Mouse (Mus musculus): ENCODE data around the gene Ehbp1.

Gene Ehbp1

DNA sequence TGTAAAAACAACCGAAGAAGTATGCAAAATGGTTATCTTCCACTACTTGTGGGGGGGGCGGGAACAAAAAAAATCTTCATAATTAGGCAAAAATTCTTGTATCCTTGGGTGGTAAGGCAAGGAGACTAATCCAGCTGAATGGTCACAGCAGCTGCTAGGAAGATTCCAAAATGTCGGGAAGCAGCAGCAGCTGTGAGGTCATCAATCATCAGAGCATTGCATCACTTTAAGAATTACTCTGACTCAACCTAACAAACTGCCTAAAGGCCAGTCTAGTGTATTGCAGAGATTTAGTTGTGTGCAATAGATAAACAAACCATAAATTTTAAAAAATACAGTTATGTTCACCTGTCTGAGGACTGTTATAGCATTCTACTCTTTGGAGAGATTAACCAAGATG is 368.5 kb downstream of the Ehbp1 start:
- DNase-seq (ENCODE audit: low read depth, low spot score) = no peak

DNA sequence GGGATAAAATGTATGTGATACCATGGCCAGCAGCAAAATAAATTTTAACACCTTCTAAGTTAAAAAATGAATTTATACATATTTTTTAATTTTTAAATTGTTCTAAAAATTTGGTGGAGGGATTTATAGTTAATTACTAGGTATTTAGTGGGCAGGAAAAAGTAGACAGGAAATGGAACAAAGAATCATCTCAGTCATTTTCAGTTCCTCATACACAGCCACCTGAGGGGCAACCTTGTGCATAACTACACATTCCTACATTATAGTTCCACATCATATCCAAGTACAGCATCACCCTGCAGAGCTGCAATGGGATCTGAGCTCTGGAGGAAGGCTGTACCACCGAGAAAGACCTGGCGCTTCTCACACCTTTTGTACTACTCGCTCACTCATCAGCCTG is 373.2 kb downstream of the Ehbp1 start:
- DNase-seq (ENCODE audit: low read depth, low spot score) = no peak
